Mouse (Mus musculus) heart, adult 9 months (tissue): ENCODE results near the gene Pvr.
"Not testable (repeated sequence)": the region's sequence is repeated elsewhere in the genome, so short reads cannot be mapped to it uniquely, and the experiment has no call there.

Experiments used
- DNase-seq, 2 experiments: peaks; one replicate each; pipeline ENCODE4 v3.0.0; 2022; ENCODE audit warnings: low spot score in 2 of 2

Pvr gene

DNA sequence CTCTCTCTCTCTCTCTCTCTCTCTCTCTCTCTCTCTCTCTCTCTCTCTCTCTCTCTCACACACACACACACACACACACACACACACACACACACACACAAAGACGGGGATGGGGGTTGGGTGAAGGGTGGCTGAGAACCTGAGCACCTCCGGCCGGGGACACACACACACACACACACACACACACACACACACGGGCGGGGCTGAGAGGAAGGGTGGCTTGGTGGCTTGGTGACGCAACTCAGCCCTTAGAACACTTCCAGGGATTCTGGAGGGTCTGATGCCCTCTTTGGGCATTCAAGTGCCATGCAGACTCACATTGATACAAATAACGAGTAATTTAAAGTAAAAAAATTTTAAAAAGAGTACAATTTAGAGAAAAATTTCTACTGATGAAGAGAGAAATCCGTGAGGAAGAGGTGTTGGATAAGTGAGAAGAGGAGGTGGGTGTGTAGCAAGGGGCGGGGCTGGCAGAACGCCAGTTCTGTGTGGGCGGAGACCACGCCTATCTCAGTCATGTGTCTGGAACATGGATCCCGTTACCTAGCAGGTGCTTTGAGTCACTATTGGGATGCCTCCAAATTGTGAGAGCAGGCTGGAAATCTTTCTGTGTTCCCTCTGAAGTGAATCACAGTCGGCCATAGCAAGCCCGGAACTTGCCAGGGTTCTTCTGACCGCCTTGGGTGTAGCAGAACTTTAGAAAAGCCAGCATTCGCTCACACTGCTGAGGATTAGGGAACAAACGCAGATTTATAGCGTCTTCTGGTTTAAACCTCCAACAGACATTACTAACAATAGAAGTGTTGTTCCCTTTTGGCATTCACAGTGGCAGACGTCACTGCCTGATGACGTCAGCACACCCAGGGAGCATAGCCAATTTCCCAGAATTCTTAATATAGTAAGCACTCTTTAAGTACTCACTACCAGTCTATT is 12.2 kb upstream of the Pvr start:
- DNase-seq = peak; percentile 74 to 89

DNA sequence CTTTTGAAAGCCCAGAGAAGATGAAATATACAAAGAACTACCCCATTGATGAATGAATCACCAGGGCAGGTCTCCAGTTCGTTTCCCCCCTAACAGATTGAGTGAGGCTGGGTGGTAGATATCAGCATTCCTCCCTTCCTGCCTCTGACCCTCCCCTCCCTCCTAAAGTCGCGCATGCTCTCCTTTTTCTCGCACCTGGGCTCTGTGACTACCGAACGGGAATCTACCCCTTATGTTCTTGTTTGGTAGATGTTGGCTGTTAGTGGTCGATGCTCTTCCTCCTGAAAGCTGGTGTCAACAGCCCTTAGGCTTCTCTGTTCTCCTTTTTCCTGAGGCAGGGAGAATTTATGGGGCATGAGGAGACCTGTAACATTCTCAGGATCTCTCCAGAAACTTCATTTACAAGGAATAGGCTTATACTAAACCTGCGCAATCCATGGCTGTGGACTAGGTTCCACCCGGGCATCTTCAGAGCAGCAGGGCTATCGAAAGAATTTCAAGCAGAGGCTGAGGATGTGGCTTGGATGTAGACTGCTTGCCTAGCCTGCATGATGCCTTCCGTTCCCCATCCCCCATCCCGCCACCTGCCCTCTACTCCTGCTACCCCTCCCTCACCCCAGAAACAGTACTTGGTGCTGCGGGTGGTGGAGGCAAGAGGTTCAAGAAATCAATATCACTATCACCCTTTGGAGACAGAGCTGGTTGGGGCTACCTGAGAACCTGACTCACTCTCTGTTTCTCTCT is 11.3 kb upstream of the Pvr start:
- DNase-seq = no peak

DNA sequence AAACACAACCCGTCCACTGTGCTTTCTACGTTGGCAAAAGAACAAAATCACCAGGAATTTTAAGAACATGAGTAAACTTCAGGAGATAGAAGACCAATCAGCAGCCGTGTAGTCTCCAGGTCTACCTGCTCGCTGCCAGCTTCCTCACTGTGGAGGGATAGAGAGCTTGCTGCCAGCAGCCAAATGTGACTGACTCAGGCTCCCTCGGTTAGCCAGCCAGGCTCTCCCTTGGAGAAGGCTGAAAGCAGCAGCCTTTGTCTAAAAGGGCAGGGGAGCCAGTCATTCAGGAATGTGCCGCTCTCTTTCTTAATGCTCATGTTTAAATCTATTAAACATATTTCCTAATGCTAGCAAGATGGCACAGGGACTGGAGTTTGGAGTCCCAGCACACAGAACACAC is 9.5 kb upstream of the Pvr start:
- not testable (repeated sequence) for DNase-seq

DNA sequence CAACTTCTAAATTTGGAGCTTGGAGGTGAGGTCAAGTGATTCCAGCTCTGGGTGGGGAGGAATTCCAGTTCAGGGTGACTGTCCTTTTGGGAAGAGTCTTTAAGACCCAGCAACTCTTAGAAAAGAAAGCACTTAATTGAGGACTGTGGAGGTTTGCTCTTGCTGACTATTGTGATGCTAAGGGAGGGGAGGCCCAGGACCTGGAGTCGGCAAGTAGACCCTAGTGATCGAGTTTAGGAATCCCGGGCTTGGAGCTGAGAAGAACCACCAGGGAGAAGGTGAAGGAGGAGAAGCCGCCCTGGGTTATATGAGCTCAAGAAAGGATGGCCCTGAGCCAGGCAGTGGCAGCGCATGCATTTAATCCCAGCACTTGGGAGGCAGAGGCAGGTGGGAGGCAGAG is 7.5 kb upstream of the Pvr start:
- no peak for DNase-seq

DNA sequence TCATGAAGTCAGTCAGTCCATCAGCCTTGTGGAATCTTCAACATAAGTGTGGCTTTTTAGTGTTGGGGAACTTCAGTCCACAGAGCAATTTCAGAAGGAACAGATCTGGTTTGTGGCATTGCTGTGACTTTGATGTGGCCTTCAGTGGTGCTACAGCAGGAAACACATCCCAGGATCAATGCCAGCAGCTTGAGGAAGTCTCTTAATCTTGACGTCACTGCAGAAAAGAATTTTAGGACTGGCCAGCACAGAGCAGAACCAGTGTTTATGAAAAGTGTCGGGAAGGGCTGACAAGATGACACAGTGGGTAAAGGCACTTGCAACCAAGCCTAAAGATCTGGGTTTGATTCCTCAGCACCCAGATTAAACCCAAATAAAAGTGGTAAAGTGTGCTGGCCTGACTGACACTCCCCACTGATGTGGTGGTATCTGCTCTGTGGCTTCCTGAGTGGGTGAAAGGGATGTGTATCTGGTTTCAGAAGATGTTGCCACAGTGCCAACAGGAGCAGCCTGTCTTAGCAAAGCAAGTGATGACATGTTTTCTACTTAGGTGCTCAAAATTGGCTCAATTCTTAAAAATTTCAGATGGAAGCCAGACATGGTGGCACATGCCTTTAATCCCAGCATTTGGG is 6.0 kb upstream of the Pvr start:
- peak; percentile 47 to 51 for DNase-seq

DNA sequence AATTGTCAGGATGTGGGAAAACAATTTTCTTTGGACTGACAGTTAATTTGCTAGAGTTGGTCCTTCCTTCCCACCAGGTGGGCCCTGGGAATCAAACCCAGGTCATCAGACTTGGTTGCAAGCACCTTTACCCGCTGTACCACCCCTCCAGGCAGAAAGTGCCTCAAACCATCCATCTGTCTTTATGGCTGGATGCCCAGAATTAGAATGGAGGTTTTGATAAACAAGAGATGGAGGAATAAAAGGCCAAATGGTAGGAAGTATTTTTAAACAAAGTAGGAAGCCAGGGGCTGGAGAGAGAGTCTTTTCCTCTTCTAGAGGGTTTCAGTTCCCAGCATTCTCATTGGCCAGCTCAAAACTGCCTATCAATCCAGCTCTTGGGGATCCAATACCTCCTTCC is 4.4 kb upstream of the Pvr start:
- no peak for DNase-seq

DNA sequence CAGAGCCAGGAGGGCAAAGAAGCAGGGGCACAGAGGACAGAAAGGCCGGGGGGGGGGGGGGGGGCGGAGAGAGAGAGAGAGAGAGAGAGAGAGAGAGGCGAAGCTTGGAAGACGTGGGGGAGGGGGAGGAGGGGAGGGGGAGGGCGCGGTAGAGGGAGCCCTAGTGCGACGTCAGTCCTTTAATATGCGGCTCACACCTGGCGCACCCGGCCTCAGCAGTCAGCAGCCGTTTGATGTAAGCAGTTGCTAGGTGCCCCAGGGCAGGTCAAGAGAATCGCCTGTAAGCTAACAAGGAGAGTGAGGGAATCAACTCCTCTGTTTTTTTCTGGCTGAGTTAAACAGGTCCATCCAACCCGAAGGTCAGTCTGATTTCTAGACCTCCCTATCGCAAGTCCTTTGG is 2.8 kb upstream of the Pvr start:
- DNase-seq = no peak

DNA sequence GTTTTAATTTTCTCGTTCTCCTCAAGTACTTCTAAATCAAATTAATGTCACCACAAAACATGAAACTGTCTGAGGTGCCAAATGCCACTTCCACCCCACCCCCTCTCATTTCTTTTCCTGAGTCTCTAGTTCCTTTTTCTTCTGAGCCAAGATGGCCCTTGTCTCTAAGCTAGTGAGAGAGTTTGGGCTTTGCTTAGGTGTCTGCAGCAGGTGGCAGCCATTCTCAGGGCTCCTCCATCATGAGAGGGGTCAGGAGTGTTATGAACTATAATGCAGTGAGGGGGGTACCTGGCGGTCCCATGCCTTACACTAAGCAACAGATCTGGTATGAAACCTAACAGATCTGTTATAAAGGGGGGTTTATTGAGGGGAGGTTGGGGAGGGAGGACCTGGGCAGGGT is 2.4 kb upstream of the Pvr start:
- DNase-seq = no peak

DNA sequence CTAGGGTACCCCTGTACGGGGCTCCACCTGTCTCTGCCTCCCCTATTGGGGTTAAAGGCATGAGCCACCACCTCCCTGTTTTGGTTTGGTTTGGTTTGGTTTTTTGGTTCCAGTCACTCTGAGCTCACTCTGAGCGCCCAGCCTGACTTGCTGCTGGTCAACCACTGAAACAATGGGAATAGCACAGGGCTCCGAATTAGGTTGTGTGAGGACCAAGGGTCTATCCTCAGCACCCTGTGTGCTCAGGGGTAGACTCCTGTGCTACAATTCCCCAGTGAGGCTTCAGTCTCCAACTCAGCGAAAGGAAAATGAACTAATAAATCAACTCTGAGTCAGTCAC is 824 bp downstream of the Pvr start:
- no peak for DNase-seq

DNA sequence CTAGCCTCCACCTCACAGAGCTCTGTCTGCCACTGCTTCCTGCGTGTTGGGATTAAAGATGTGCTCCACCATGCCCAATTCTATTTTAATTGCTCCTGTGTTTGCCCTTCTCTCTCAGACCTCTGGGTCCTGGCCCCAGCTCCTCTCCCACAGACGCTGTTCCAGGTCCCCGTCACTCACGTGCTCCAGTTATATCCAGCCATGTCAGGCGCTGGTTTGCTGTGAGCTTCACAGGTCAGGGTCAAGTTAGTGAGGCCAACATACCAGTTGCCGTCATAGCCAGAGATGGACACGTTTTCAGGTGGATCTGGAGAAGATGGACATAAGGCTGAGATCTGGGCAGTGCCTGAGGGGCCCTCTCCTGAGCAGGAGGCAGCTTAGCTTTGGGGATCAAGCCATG is 6.4 kb downstream of the Pvr start:
- no peak for DNase-seq

DNA sequence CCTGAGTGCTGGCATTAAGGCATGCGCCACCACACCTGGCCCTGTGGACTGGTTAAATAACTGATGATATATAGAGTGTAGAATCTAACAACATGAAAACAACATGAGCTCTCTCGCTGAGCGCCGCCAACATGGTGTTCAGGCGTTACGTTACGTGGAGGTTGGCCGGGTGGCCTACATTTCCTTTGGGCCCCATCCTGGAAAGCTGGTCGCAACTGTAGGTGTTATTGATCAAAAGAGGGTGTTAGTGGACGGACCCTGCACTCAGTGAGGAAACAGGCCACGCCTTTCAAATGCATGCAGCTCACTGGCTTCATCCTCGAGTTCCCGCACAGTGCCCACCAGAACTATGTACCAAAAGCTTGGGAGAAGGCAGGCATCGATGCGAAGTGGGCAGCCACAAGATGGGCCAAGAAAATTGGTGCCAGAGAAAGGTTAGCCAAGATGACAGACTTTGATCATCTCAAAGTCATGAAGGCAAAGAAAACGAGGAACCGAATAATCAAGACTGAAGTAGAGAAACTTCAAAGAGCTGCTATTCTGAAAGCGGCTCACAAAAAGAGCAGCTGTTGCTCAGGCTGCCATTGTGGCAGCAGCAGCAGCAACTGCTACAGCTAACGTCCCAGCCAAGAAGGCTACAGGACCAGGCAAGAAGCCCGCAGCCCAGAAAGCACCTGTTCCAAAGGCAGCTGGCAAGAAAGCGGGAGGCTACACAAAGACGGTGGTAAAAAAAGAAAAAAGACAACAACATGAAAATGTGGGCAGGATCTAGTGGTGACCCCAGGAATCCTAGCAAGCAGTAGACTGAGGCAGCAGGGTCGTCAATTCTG is 9.1 kb downstream of the Pvr start:
- no peak for DNase-seq

DNA sequence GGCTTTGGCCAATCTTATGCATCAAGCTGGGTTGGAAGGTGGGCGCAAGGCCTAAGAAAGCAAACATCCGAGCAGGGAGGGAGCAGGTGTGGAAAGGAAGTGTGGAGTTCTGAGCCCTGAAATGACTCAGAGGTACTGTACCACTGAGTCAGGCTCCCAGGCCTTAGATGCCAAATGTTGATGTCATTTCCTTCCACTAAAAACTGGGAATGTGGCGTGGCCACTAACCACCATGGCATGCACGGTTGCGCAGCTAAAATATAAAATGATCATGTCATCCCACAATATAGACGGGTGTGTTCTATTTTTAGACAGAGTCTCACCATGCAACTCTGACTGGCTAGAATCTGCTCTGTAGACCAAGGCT is 9.7 kb downstream of the Pvr start:
- no peak for DNase-seq

DNA sequence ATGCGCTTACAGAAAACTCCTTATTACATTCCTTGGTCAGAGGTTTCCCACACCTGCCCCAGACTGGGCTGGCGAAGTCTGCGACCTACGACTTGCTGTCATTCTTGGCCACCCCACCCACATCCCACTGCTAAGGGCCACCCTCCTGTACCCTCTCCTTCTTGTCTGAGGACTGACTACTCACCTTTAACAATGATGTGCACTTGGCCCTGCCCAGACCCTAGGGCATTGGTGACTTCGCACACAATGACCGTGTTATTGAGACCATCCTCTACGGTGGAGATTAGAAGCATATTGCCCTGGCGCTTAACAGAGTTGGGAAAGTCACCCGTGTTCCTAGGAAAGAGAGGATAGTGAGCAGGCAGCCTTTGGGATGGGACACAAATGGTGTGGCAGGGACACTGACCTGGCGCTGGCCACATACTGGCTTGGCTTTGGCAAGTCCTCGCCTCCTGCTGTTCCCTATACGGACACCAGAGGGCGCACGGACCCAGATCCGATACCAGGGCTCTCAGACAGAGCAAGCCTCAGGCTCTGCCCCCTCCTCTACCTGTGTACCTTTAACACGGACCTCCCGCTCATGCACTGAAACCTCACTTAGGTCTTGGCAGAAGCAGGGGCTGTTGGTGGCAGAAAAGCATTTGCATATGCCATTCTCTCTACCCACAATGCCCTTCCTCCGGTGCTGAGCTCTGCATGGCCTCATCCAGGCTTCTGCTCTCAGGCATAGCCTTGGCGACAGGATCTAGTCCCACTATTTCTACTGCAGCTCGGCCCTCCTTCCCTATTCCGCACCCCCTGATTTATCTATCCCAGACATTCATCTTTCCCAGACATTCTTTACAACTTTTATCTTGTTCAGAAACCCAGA is 10.3 kb downstream of the Pvr start:
- DNase-seq = peak; percentile 52 to 82

DNA sequence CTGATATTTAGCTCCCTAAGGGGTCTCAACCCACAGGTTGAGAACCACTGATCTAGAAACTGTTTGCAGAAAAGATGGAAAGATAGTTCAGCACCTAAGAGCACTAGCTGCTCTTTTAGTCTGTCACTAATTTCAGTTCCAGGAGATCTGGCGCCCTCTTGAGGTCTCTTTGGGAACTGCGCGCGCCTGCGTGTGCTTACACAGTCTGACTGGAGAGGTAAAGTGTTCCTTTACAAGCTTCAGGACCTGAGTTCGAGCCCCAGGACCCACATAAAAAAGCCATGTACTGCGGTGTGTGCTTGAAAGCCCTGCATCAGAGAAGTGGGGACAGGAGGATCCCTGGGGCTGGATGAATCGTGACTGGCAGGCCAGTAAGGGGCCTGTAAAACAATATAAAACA is 31.1 kb downstream of the Pvr start:
- no peak for DNase-seq

DNA sequence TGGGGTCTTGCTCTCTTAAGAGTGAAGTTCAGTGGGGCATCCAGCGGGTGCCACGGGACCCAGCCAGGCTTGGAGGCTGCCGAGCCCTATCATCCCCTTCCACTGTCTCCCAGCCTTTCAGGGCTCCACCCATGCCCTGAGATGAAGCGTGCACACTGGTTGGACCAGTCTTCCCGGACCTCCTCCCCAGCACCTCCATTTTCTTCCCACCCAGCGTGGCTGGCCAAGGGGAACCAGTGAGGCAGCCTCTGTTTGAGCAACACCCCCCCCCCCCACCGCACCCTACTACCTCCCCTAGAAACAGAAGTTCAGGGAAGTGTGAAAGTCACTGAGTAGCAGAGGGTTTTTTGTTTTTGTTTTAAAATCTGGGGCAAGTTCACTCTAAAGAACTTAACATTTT is 33.1 kb downstream of the Pvr start, which contains the start of gene Ceacam19:
TSS of gene Ceacam19 (minus strand) at position 117 of the 400 bp plus-strand sequence.
- DNase-seq = no peak

DNA sequence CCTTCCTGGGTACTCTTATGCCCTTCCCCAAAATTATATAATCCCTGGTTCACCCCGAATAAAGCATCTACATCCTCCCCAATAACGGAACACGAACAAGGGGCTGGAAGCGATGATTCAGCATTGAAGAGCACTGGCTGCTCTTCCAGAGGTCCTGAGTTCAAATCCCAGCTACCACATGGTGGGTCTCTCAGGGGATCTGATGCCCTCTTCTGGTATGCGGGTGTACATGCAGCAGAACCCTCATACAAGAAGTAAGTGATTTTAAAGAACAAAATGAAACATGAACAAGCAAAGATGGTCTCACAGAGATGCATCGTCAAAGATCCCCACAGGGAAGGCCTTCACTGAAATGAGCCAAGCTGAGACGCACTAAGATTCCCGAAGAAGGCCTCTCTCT is 40.2 kb downstream of the Pvr start:
- DNase-seq = no peak

DNA sequence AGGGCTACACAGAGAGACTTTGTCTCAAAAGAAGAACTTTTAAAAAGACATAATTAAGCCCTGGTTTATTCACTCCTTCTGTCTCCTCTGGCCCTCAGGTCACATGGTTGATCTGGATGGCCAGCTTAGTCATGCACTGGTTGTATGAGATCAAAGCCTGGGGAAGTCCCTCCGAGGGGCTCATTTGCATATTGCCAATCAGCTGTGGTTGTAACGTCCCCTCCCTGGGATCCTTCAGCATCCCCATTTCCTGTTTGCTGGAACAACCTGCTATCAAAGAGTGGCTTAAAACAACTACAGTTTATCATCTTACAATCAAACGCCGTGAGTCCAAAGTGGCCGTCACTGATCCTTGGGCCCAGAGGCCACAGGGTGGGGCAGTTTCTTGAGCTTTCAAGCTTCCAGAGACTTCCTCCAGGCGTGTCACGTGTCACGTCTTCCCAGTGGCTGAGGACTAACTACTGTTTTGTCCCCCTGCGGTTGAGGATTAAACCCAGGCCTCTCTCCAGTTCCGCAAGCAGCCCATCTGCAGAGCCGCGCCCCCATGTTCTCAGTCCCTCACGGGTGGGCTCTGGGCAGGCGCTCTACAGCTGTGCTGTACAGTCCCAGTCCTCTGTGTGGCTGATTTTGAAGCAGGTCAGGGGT is 44.1 kb downstream of the Pvr start:
- no peak for DNase-seq

DNA sequence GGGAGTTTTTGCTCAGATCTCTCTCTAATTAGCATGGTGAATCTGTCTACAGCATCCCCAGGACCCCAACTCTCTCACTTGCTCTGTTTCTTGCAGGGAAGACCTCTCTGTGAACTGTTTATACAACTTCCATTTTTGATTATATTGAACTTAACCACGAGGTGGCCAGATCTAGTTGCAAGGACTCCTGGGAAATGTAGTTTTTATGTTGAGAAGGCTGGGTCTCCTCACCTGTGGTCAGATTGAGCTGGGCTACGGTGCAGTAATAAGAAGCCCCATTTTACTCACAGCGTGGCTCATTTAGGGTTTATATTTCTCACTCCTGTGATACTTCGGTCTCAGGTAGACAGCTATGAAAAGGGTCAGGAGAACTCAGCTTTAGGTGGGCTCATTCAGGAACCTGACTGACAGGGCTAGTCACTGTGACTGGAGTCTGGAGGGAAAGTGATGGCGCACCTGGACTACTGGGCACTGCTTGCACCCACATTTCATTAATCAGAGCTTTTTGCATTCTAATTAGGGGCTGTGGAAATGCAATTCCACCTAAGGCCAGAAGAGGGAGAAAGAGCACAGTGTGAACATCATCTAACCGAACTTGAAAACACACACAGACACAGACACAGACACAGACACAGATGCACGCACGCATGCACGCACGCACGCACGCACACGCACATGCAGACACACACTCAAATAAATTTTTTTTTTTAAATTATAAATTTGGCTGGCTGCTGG is 44.8 kb downstream of the Pvr start:
- DNase-seq = peak in 1 of 2 experiments; percentile 39

DNA sequence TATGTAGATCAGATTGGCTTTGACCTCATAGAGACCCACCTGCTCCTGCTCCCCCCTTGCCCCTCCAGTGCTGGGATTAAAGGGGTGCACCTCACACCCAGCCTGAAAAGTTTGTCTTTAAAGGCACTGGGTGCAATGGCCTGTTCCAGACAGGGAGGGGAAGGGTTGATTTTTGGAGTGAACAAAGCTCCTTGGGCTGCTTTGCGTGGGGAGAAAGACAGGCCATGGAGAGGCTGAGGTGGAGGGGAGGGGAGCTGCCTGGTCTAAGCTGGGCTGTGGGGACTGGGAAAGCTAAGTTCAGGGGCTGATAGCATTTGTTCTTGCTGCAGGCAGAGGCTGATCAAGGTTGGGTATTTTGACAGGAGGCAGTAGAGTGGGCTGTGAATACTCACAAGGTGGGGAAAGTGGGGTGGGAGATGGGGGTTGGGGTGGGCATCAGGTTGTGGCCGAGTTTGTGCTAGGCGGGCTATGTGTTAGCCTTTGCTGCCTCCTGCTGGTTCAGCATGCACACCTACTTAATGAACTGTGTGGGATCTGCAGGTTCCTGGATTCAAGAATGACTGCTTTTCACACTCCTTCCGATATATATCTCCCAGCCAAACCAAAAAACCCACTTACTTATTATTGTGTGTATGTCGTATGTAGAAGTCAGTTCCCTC is 48.9 kb downstream of the Pvr start:
- peak in 1 of 2 experiments; percentile 40 for DNase-seq
